Mouse (Mus musculus) lung, postnatal 0 days (tissue): ENCODE data around the gene Hdac9. TPM values are rescaled to one million over a fixed set of nuclear protein-coding genes. Genes with fewer than 3 reads are reported as not detected.

ENCODE experiments used
- ATAC-seq: fragments of 200-750 bp; cut with Nextera tagmentation; 2 replicates; pipeline ENCODE4 v1.8.0; 2017; ENCODE audit warnings: moderate library complexity
- DNase-seq: peaks from one replicate; pipeline ENCODE4 v3.0.0-alpha.2; 2016; ENCODE audit warnings: low spot score
- H3K27ac ChIP-seq: fragments of 300-500 bp; sonication (generic); 2 replicates; pipeline ENCODE4 v1.5.1; 2014; ENCODE audit warnings: antibody characterized with exemption, mild to moderate bottlenecking, low read length, mixed read lengths
- H3K27me3 ChIP-seq: fragments of 300-500 bp; sonication (generic); replicated peaks from 2 replicates; pipeline ENCODE4 v1.6.1; 2014; ENCODE audit warnings: low read length, mixed read lengths; ENCODE audit not compliant: insufficient read depth
- H3K36me3 ChIP-seq: fragments of 300-500 bp; sonication (generic); 2 replicates; pipeline ENCODE4 v1.6.1; 2014; ENCODE audit warnings: low read length, mixed read lengths; ENCODE audit not compliant: insufficient read depth
- H3K4me1 ChIP-seq: fragments of 300-500 bp; sonication (generic); 2 replicates; pipeline ENCODE4 v1.6.1; 2014; ENCODE audit warnings: antibody characterized with exemption, low read depth, low read length, mixed read lengths; ENCODE audit not compliant: insufficient read depth
- H3K4me2 ChIP-seq: fragments of 300-500 bp; sonication (generic); replicated peaks from 2 replicates; pipeline ENCODE4 v1.6.1; 2014; ENCODE audit warnings: low read depth, mild to moderate bottlenecking, low read length, moderate library complexity, mixed read lengths
- H3K4me3 ChIP-seq: fragments of 300-500 bp; sonication (generic); 2 replicates; pipeline ENCODE4 v1.5.1; 2014; ENCODE audit warnings: low read depth, low read length
- H3K9ac ChIP-seq: fragments of 300-500 bp; sonication (generic); replicated peaks from 2 replicates; pipeline ENCODE4 v1.6.1; 2014; ENCODE audit warnings: low read depth, mild to moderate bottlenecking
- H3K9me3 ChIP-seq: fragments of 300-500 bp; sonication (generic); 2 replicates; pipeline ENCODE4 v1.6.1; 2016; ENCODE audit warnings: low read length, mixed read lengths
- CTCF ChIP-seq: IDR thresholded peaks from 2 replicates; pipeline ENCODE4 v1.5.1; 2016; ENCODE audit warnings: antibody characterized with exemption, mild to moderate bottlenecking
- EP300 ChIP-seq: IDR thresholded peaks from 2 replicates; pipeline ENCODE4 v1.6.1; 2016; ENCODE audit warnings: antibody characterized with exemption, mild to moderate bottlenecking, control low read depth
- WGBS: fragments of 180-500 bp; shearing (Covaris S2); extraction: QIAGEN DNeasy Blood & Tissue Kit; methylation state at CpG from one replicate; pipeline ENCODE4 v1.1.7; 2014; 5-methylcytosine and 5-hydroxymethylcytosine counted together
- polyA plus RNA-seq: library from polyadenylated mRNA; unstranded; fragments of >200 nt; fragmentation: Nextera tagmentation; extraction: Ambion mirVana; gene quantifications from 2 replicates; pipeline ENCODE4 v1.2.1, GENCODE M21; 2015

Hdac9 gene
- polyA plus RNA-seq, 1 experiment from 2014 or later = 6.0 TPM

DNA sequence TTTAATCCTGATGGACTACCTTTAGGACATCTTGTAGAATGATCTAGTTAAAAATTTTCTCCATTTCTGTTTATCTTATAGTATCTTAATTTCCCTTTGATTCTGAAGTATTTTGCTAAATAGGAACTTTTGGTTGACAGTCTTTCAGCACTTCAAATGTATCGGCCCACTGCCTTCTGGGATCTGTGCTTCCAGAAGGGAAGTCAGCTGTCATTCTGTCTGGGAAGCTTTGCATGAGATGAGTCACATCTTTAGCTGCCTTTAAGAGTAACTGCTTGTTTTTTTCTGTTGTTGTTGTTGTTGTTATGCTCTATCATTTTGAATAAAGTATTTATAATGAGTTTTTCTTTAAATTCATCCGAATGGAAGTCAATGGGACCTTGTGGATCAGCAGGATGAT, 169.6 kb downstream of the Hdac9 start:
- TF ChIP-seq EP300 = no peak
- no peak for TF ChIP-seq CTCF
- WGBS = 67% methylated on average over 2 of the region's 2 CpGs
- DNase-seq (no peak), ATAC-seq (no peak)
- Histone ChIP-seq H3K36me3 (no peaks in the 10 kb centered on the region), H3K27me3 (no peaks in the 10 kb centered on the region), H3K9me3 (no peaks in the 10 kb centered on the region), H3K4me3 (no peak overlapping the region), H3K9ac (no peak overlapping the region), H3K4me1 (no peaks in the 10 kb centered on the region), H3K4me2 (no peak overlapping the region), H3K27ac (no peak overlapping the region)

DNA sequence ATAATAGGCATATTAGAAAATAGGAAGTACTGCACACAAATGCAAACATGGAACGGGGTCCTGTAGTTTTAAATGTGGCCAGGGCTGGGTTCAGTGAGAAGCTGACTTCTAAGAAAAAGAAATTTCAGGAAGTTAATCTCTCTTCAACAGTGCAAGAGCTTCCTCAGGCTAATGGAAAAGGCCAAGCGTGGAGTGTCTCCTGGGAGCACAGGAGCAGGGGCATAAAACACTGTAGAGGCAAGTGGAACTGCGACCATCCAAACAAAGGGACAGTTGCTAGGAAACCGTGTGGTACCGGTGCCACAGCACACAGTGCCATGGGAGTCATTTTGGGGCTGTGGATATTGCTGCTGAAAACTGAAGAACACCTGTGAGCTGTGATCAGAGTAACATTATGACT, 191.7 kb downstream of the Hdac9 start:
- H3K4me1 ChIP-seq = peaks cover 3% of the 10 kb centered on the region; the same call in 1 of the 2 replicates
- no peak overlapping the region for H3K4me2 ChIP-seq
- no peak for TF ChIP-seq CTCF
- no peak for TF ChIP-seq EP300
- no peaks in the 10 kb centered on the region for H3K9me3 ChIP-seq
- no peak overlapping the region for H3K4me3 ChIP-seq
- H3K27ac ChIP-seq = no peak overlapping the region
- ATAC-seq (no peak), DNase-seq (peak; percentile 15)
- H3K36me3 ChIP-seq = no peaks in the 10 kb centered on the region
- 58% methylated on average over 5 of the region's 5 CpGs for WGBS
- no peaks in the 10 kb centered on the region for H3K27me3 ChIP-seq
- H3K9ac ChIP-seq = no peak overlapping the region

DNA sequence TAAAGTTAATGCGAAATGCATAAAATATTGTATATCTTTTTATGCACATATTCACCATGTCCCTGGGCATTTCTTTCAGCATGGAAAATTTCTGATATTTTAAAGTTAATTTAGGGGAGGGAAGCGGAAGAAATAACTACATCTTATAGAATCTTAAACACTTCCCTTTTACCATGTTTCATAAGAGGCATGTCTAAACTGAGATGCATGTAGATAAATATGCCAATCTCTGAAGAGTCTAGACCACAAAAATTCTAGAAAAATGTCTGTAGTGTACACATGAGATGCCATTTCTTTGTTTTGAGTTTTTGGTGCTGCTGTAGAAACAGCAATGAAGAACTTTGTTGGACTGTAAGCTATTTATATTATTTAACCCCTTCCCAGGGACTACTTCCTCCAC, 192.6 kb downstream of the Hdac9 start:
- ATAC-seq = no peak
- WGBS = 86% methylated on average over 2 of the region's 2 CpGs
- TF ChIP-seq CTCF (no peak), EP300 (no peak)
- Histone ChIP-seq H3K4me2 (no peak overlapping the region), H3K27ac (no peak overlapping the region), H3K4me1 (peaks cover 3% of the 10 kb centered on the region; the same call in 1 of the 2 replicates), H3K9ac (no peak overlapping the region), H3K4me3 (no peak overlapping the region), H3K36me3 (no peaks in the 10 kb centered on the region), H3K9me3 (no peaks in the 10 kb centered on the region), H3K27me3 (no peaks in the 10 kb centered on the region)
- peak; percentile 13 for DNase-seq

DNA sequence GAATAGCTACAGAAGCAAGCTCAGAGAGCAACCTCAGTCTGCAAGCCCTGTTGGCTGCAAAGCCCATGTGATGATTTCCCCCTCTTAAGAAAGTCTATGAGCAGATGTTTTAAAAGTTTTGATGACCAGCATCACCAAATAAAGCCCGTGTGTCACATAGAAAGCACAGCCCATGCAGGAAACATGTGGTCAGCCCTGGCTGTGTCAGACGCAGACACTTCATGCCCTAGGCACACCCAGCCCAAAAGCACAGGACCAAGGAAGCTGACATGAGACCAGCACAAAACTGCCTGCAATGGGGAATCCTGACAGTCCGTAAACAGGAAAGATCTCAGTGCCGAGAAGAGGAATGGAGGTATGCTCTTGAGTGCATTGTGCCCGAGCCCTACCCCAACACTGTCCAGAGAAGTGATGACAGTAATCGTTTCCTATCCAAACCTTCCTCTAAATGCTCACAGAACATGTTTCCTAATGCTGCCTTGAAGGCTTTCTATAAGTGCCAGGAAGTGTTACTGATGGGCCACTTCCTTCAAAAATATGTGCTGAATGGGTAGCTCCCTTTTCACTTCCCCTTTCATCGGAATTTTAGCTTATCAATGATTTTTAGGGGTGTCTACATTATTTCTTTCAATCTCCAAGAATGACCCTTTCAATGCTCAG, 193.9 kb downstream of the Hdac9 start:
- TF ChIP-seq CTCF (no peak), EP300 (no peak)
- Histone ChIP-seq H3K4me1 (peaks cover 3% of the 10 kb centered on the region; the same call in 1 of the 2 replicates), H3K36me3 (no peaks in the 10 kb centered on the region), H3K27ac (no peak overlapping the region; the same call in 1 of the 2 replicates), H3K4me2 (0 out of 2 replicates have a peak overlapping the region, but pooled peaks have one; percentile 11), H3K4me3 (no peak overlapping the region), H3K27me3 (no peaks in the 10 kb centered on the region), H3K9me3 (no peaks in the 10 kb centered on the region), H3K9ac (no peak overlapping the region)
- DNase-seq = peak; percentile 50
- WGBS = 20% methylated on average over 7 of the region's 7 CpGs
- ATAC-seq = peak; percentile 52

DNA sequence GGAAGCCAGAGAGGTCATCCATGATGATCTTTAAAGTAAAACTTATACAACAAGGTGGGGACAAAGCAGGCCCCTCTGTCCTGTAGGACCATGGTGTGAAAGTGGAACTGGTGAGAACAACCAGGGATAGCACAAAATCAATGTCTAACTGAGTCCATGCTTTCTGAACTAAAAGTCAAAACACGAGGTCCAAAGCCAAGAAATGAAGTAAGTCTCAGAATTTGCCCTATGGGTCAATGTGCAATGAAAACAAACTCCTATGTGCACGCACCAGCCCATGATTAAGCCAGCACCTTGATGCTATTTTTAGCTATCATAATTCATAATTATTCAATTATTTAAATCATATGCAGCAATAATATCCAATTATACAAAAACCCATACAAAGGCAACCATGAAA, 196.0 kb downstream of the Hdac9 start:
- Histone ChIP-seq H3K9ac (no peak overlapping the region), H3K4me3 (no peak overlapping the region), H3K9me3 (no peaks in the 10 kb centered on the region), H3K36me3 (no peaks in the 10 kb centered on the region), H3K4me2 (no peak overlapping the region), H3K27me3 (no peaks in the 10 kb centered on the region), H3K27ac (no peak overlapping the region), H3K4me1 (peaks cover 3% of the 10 kb centered on the region; the same call in 1 of the 2 replicates)
- DNase-seq = no peak
- no peak for TF ChIP-seq EP300
- no peak for TF ChIP-seq CTCF
- ATAC-seq = no peak
- 69% methylated on average over 2 of the region's 2 CpGs for WGBS

DNA sequence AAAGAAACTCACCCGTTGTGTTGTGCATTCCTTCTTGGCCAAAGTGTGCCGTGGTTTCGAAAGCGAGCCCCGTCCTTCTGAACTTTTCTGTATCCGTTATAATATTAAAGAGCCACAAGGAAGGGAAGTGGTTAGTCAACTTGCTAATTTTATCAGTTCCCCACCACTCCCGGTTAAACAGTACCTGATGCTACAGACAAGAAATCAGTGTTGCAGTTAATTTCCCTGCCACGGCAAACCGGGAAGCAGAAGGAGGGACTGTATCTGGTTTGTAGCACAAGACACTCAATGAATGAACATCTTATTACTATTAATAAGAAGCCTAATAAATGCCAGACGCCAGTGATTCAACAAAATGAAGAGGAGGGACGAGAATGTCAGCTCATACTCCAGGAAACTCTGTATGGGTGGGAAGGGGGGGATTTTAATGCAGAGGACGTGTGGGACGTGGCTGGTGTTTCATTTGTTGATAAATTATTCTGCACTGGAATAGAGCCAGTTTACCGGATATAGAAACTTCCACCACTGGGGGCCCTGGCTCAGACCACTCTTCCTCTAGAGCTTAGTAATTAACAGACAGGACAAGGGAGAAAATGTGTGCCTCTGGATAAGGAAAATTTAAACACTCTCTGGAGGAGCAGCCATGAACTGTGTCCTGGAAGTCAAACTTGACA, 202.5 kb downstream of the Hdac9 start:
- ATAC-seq (peak; percentile 72), DNase-seq (peak; percentile 64)
- TF ChIP-seq EP300 = 0 out of 2 replicates have a peak, but pooled peaks have one; percentile 34
- TF ChIP-seq CTCF = no peak; the same call in 1 of the 2 replicates
- Histone ChIP-seq H3K27me3 (no peaks in the 10 kb centered on the region), H3K4me1 (no peaks in the 10 kb centered on the region), H3K9ac (0 out of 2 replicates have a peak overlapping the region, but pooled peaks have one; percentile 20), H3K4me3 (peak overlapping the region; percentile 35), H3K27ac (peak overlapping the region; percentile 39), H3K9me3 (no peaks in the 10 kb centered on the region), H3K4me2 (peak overlapping the region; percentile 51), H3K36me3 (no peaks in the 10 kb centered on the region)
- 8% methylated on average over 14 of the region's 14 CpGs for WGBS
